Mouse (Mus musculus): ENCODE results near the gene Slco2a1. TPM values are rescaled to one million over a fixed set of nuclear protein-coding genes. Genes with fewer than 3 reads are reported as not detected.

The Slco2a1 gene
- polyA plus RNA-seq, 1 experiment from 2014 or later: 9.8 TPM

GRCm38 (mm10) chr9:103134450-103135030 is 146.0 kb downstream of the Slco2a1 start:
- no peak for DNase-seq (ENCODE audit: low spot score)
- WGBS: 38% methylated on average over 9 of the region's 9 CpGs
- ATAC-seq (replicated peaks; ENCODE audit: low FRiP score, low read depth): peak; percentile 38; the same call in 1 of the 2 replicates

GRCm38 (mm10) chr9:103139481-103139880 is 151.0 kb downstream of the Slco2a1 start:
- no peak for DNase-seq (ENCODE audit: low spot score)
- no peaks in the 10 kb centered on the region for H3K4me1 ChIP-seq (replicated peaks; ENCODE audit: insufficient read depth, low read length)
- no peak for TF ChIP-seq CTCF (IDR thresholded peaks at IDR 0.05; ENCODE audit: low read depth)
- no peak overlapping the region for H3K4me3 ChIP-seq (replicated peaks; ENCODE audit: low read depth, low read length)
- H3K9me3 ChIP-seq (replicated peaks; ENCODE audit: low read length): no peaks in the 10 kb centered on the region
- H3K27me3 ChIP-seq (ENCODE audit: insufficient read depth, low read length): no peaks in the 10 kb centered on the region
- H3K27ac ChIP-seq: no peak overlapping the region
- no peaks in the 10 kb centered on the region for H3K36me3 ChIP-seq (ENCODE audit: insufficient read depth, low read length)
- no peak for ATAC-seq (replicated peaks; ENCODE audit: low FRiP score, low read depth)
- WGBS: 56% methylated on average over 6 of the region's 6 CpGs
- no peak overlapping the region for H3K9ac ChIP-seq (ENCODE audit: low read depth, low read length)
- no peak overlapping the region for H3K4me2 ChIP-seq (ENCODE audit: low read length)

More at GRCm38 (mm10) chr9:103134450-103135030, 146.0 kb downstream of the Slco2a1 start:
- Histone ChIP-seq H3K27ac (no peak overlapping the region), H3K4me3 (replicated peaks; ENCODE audit: low read depth, low read length) (no peak overlapping the region), H3K4me1 (replicated peaks; ENCODE audit: insufficient read depth, low read length) (no peaks in the 10 kb centered on the region), H3K9ac (ENCODE audit: low read depth, low read length) (no peak overlapping the region), H3K36me3 (ENCODE audit: insufficient read depth, low read length) (no peaks in the 10 kb centered on the region), H3K27me3 (ENCODE audit: insufficient read depth, low read length) (no peaks in the 10 kb centered on the region), H3K4me2 (ENCODE audit: low read length) (no peak overlapping the region), H3K9me3 (replicated peaks; ENCODE audit: low read length) (no peaks in the 10 kb centered on the region)
- TF ChIP-seq CTCF (IDR thresholded peaks at IDR 0.05; ENCODE audit: low read depth): no peak

GRCm38 (mm10) chr9:103140384-103140783 is 151.9 kb downstream of the Slco2a1 start:
- H3K27ac ChIP-seq: no peak overlapping the region
- H3K36me3 ChIP-seq (ENCODE audit: insufficient read depth, low read length): no peaks in the 10 kb centered on the region
- ATAC-seq (replicated peaks; ENCODE audit: low FRiP score, low read depth): no peak
- no peak overlapping the region for H3K9ac ChIP-seq (ENCODE audit: low read depth, low read length)
- no peak for DNase-seq (ENCODE audit: low spot score)
- no peaks in the 10 kb centered on the region for H3K9me3 ChIP-seq (replicated peaks; ENCODE audit: low read length)
- 86% methylated on average over 6 of the region's 6 CpGs for WGBS
- no peak overlapping the region for H3K4me2 ChIP-seq (ENCODE audit: low read length)
- H3K27me3 ChIP-seq (ENCODE audit: insufficient read depth, low read length): no peaks in the 10 kb centered on the region
- H3K4me1 ChIP-seq (replicated peaks; ENCODE audit: insufficient read depth, low read length): no peaks in the 10 kb centered on the region
- no peak for TF ChIP-seq CTCF (IDR thresholded peaks at IDR 0.05; ENCODE audit: low read depth)
- no peak overlapping the region for H3K4me3 ChIP-seq (replicated peaks; ENCODE audit: low read depth, low read length)

GRCm38 (mm10) chr9:103141266-103141665 is 152.8 kb downstream of the Slco2a1 start:
- Histone ChIP-seq H3K4me2 (ENCODE audit: low read length) (no peak overlapping the region), H3K4me3 (replicated peaks; ENCODE audit: low read depth, low read length) (no peak overlapping the region), H3K36me3 (ENCODE audit: insufficient read depth, low read length) (no peaks in the 10 kb centered on the region), H3K4me1 (replicated peaks; ENCODE audit: insufficient read depth, low read length) (no peaks in the 10 kb centered on the region), H3K27ac (no peak overlapping the region), H3K9ac (ENCODE audit: low read depth, low read length) (no peak overlapping the region), H3K9me3 (replicated peaks; ENCODE audit: low read length) (no peaks in the 10 kb centered on the region), H3K27me3 (ENCODE audit: insufficient read depth, low read length) (no peaks in the 10 kb centered on the region)
- TF ChIP-seq CTCF (IDR thresholded peaks at IDR 0.05; ENCODE audit: low read depth): no peak
- DNase-seq (ENCODE audit: low spot score) (no peak), ATAC-seq (replicated peaks; ENCODE audit: low FRiP score, low read depth) (no peak)
- WGBS: 65% methylated on average over 7 of the region's 7 CpGs

- Histone ChIP-seq H3K4me1 (replicated peaks; ENCODE audit: insufficient read depth, low read length) (no peaks in the 10 kb centered on the region), H3K4me3 (replicated peaks; ENCODE audit: low read depth, low read length) (no peak overlapping the region), H3K27ac (no peak overlapping the region), H3K9me3 (replicated peaks; ENCODE audit: low read length) (no peaks in the 10 kb centered on the region), H3K36me3 (ENCODE audit: insufficient read depth, low read length) (no peaks in the 10 kb centered on the region), H3K27me3 (ENCODE audit: insufficient read depth, low read length) (no peaks in the 10 kb centered on the region), H3K4me2 (ENCODE audit: low read length) (no peak overlapping the region), H3K9ac (ENCODE audit: low read depth, low read length) (no peak overlapping the region)
- ATAC-seq (replicated peaks; ENCODE audit: low FRiP score, low read depth) (no peak; the same call in 1 of the 2 replicates), DNase-seq (ENCODE audit: low spot score) (no peak)
- TF ChIP-seq CTCF (IDR thresholded peaks at IDR 0.05; ENCODE audit: low read depth): no peak
- WGBS: 35% methylated on average over 4 of the region's 4 CpGs
Observed at GRCm38 (mm10) chr9:103143881-103144280, 155.4 kb downstream of the Slco2a1 start.

GRCm38 (mm10) chr9:103145351-103145750 is 156.8 kb downstream of the Slco2a1 start:
- H3K9me3 ChIP-seq (replicated peaks; ENCODE audit: low read length): no peaks in the 10 kb centered on the region
- H3K4me2 ChIP-seq (ENCODE audit: low read length): no peak overlapping the region
- TF ChIP-seq CTCF (IDR thresholded peaks at IDR 0.05; ENCODE audit: low read depth): no peak
- no peaks in the 10 kb centered on the region for H3K36me3 ChIP-seq (ENCODE audit: insufficient read depth, low read length)
- H3K4me1 ChIP-seq (replicated peaks; ENCODE audit: insufficient read depth, low read length): no peaks in the 10 kb centered on the region
- no peak overlapping the region for H3K27ac ChIP-seq
- H3K4me3 ChIP-seq (replicated peaks; ENCODE audit: low read depth, low read length): no peak overlapping the region
- ATAC-seq (replicated peaks; ENCODE audit: low FRiP score, low read depth): no peak
- H3K9ac ChIP-seq (ENCODE audit: low read depth, low read length): no peak overlapping the region
- DNase-seq (ENCODE audit: low spot score): no peak
- H3K27me3 ChIP-seq (ENCODE audit: insufficient read depth, low read length): no peaks in the 10 kb centered on the region
- WGBS: 60% methylated on average over 5 of the region's 5 CpGs

Other genes with a start within 250 kb of the Slco2a1 start
- 18.2 and 24.1 TPM in 2 replicates for gene Ryk, start 153.8 kb upstream of the Slco2a1 start, polyA plus RNA-seq (2015; fragmentation: Nextera tagmentation; extraction: Ambion mirVana)
- 7.3 and 8.7 TPM in 2 replicates for gene Rab6b, start 123.1 kb downstream of the Slco2a1 start, polyA plus RNA-seq (2015; fragmentation: Nextera tagmentation; extraction: Ambion mirVana)
- gene Srprb, start 213.4 kb downstream of the Slco2a1 start, polyA plus RNA-seq (2015; fragmentation: Nextera tagmentation; extraction: Ambion mirVana): 46.2 and 51.1 TPM in 2 replicates
- 1.9 and 3.2 TPM in 2 replicates for gene Gm20425, start 241.6 kb downstream of the Slco2a1 start, polyA plus RNA-seq (2015; fragmentation: Nextera tagmentation; extraction: Ambion mirVana)
- 23.5 and 26.0 TPM in 2 replicates for gene Trf, start 241.7 kb downstream of the Slco2a1 start, polyA plus RNA-seq (2015; fragmentation: Nextera tagmentation; extraction: Ambion mirVana)

Data from kidney, postnatal 0 days (tissue).